Comparison of ENCODE assay signal across 28 mouse cellular contexts in genomic region chr11:55062856-55063255, GRCm38 (mm10). TPM values are rescaled to one million over a fixed set of nuclear protein-coding genes. Genes with fewer than 3 reads are reported as not detected.
DNase-seq lines count a peak whose midpoint lies in the region; ATAC-seq lines count a peak whose summit lies in the region.
"Had no signal": no experiment of that assay in that cellular context is flagged by ENCODE, and none has a peak within 500 bp of the region (broad histone marks: within the 10 kb centered on the region; RNA-seq: fewer than 3 reads in every experiment).

No protein-coding gene starts in this region.

- H3K27me3 ChIP-seq in heart, embryonic 13.5 days (replicated peaks): no peaks in the 10 kb centered on the region
- H3K27me3 ChIP-seq: embryonic facial prominence, embryonic 12.5 days; intestine, embryonic 15.5 days; neural tube, embryonic 13.5 days had no signal

- H3K27ac ChIP-seq in heart, embryonic 13.5 days (replicated peaks): peak overlapping the region; percentile 69
- H3K27ac ChIP-seq: embryonic facial prominence, embryonic 12.5 days; intestine, embryonic 15.5 days; limb, embryonic 10.5 days; macrophage; midbrain, embryonic 10.5 days; neural tube, embryonic 13.5 days had no signal

- H3K4me1 ChIP-seq in heart, embryonic 13.5 days: peaks cover 29% of the 10 kb centered on the region
- H3K4me1 ChIP-seq: embryonic facial prominence, embryonic 12.5 days; intestine, embryonic 15.5 days; neural tube, embryonic 13.5 days had no signal

- peak; percentile 27 for DNase-seq in adrenal gland, postnatal 25 days
- no peak for DNase-seq in adrenal gland, postnatal 10 days
- no peak for DNase-seq in heart, adult 9 months (ENCODE audit: low spot score in 2 of 2)
- DNase-seq in 3T3-L1 (ENCODE audit: low read depth, low spot score) (peak; percentile 54), NIH3T3 (ENCODE audit: low read depth) (peak; percentile 34)
- no peak for DNase-seq in cerebellum, adult 8-10 months
- DNase-seq: cerebellum, adult 11 months; cerebellum, postnatal 10 days; forebrain, postnatal 0 days; gastrocnemius, postnatal 36 days; kidney, adult 8-10 months; kidney, postnatal 10 days; liver; retina, postnatal 1 day; right cerebral cortex, postnatal 25 days; spleen, adult 18-20 months had no signal

- no peaks in the 10 kb centered on the region for H3K9me3 ChIP-seq in heart, embryonic 13.5 days
- H3K9me3 ChIP-seq: embryonic facial prominence, embryonic 12.5 days; intestine, embryonic 15.5 days; limb, embryonic 10.5 days; midbrain, embryonic 10.5 days; neural tube, embryonic 13.5 days had no signal

- no peak overlapping the region for H3K4me2 ChIP-seq in heart, embryonic 13.5 days
- H3K4me2 ChIP-seq: embryonic facial prominence, embryonic 12.5 days; intestine, embryonic 15.5 days; neural tube, embryonic 13.5 days had no signal

- 16% methylated on average over 5 of the region's 5 CpGs for WGBS in heart, embryonic 13.5 days

- H3K36me3 ChIP-seq in heart, embryonic 13.5 days: peaks cover 17% of the 10 kb centered on the region
- H3K36me3 ChIP-seq: embryonic facial prominence, embryonic 12.5 days; intestine, embryonic 15.5 days; limb, embryonic 10.5 days; midbrain, embryonic 10.5 days; neural tube, embryonic 13.5 days had no signal

- no peak overlapping the region for H3K4me3 ChIP-seq in heart, embryonic 13.5 days
- H3K4me3 ChIP-seq: embryonic facial prominence, embryonic 12.5 days; intestine, embryonic 15.5 days; limb, embryonic 10.5 days; midbrain, embryonic 10.5 days; myocyte; neural tube, embryonic 13.5 days had no signal

- ATAC-seq in heart, embryonic 13.5 days (ENCODE audit: extremely low read depth, insufficient number of reproducible peaks, low FRiP score, low TSS enrichment): no peak
- ATAC-seq: forebrain, postnatal 0 days; hindbrain, embryonic 16.5 days; intestine, embryonic 15.5 days; lung, postnatal 0 days; midbrain, embryonic 16.5 days had no signal

- H3K9ac ChIP-seq in heart, embryonic 13.5 days: 0 out of 2 replicates have a peak overlapping the region, but pooled peaks have one; percentile 9
- H3K9ac ChIP-seq: embryonic facial prominence, embryonic 12.5 days; forebrain, postnatal 0 days; intestine, embryonic 15.5 days; neural tube, embryonic 13.5 days had no signal

RNA-seq across cellular contexts. Expression of gene Ccdc69, which starts 15.1 kb away (rescaled TPM):
- 8.8 and 11.2 TPM in 2 replicates for total RNA-seq in adrenal gland, postnatal 25 days (2021)
- total RNA-seq in adrenal gland, postnatal 10 days (2021): 1 to 10 TPM; 7.3 to 7.8 TPM
- 18.8 and 20.8 TPM in 2 replicates for polyA plus RNA-seq in heart, embryonic 13.5 days (2015; fragmentation: Nextera tagmentation; extraction: Ambion mirVana)
- total RNA-seq: layer of hippocampus, postnatal 14 days had no signal

RNA-seq across cellular contexts. Expression of gene Anxa6, which starts 29.6 kb away (rescaled TPM):
- total RNA-seq in adrenal gland, postnatal 25 days (2021): 94.6 and 115 TPM in 2 replicates
- total RNA-seq in adrenal gland, postnatal 10 days (2021): 100 to 1,000 TPM; 181 to 222 TPM
- 315 and 354 TPM in 2 replicates for polyA plus RNA-seq in heart, embryonic 13.5 days (2015; fragmentation: Nextera tagmentation; extraction: Ambion mirVana)

RNA-seq across cellular contexts. Expression of gene Gm2a, which starts 35.1 kb away (rescaled TPM):
- 211 and 223 TPM in 2 replicates for total RNA-seq in adrenal gland, postnatal 25 days (2021)
- 10 to 100 TPM; 75.3 to 78.6 TPM for total RNA-seq in adrenal gland, postnatal 10 days (2021)
- 42.2 and 45.3 TPM in 2 replicates for polyA plus RNA-seq in heart, embryonic 13.5 days (2015; fragmentation: Nextera tagmentation; extraction: Ambion mirVana)

Comparison
In these comparisons a context has a peak if more than half of its experiments do, and no peak if none do; other contexts are left out.
1. DNase-seq: peak in adrenal gland, postnatal 25 days (single experiment), 3T3-L1 (single experiment) and NIH3T3 (single experiment); none in adrenal gland, postnatal 10 days (single experiment), heart, adult 9 months (0 of 2) and cerebellum, adult 8-10 months (single experiment).